Mouse (Mus musculus): Measurements from ENCODE around the gene Dclre1a.

- no peak for TF ChIP-seq PAX5 (IDR thresholded peaks at IDR 0.05; ENCODE audit: low read length)
- no peak for TF ChIP-seq IRF4 (IDR thresholded peaks at IDR 0.05; ENCODE audit: low read depth, low read length)
- no peak for TF ChIP-seq CTCF (conservative IDR thresholded peaks at IDR 0.05 in 1 of 2, IDR thresholded peaks at IDR 0.05 in 1 of 2; ENCODE audit: low read depth in 2 of 2, low read length in 2 of 2)
- TF ChIP-seq USF1 (IDR thresholded peaks at IDR 0.05; ENCODE audit: low read depth, low read length): no peak
- no peak for TF ChIP-seq KAT2A (IDR thresholded peaks at IDR 0.05; ENCODE audit: insufficient replicate concordance, low read length)
- TF ChIP-seq ETS1 (conservative IDR thresholded peaks at IDR 0.05; ENCODE audit: low read depth, low read length): peak; percentile 43
These were observed 40.2 kb upstream of the Dclre1a start for GRCm38 (mm10) chr19:56588205-56588626.

All from CH12.LX (cell line).